Mouse (Mus musculus) bone marrow, adult 2 months (tissue): ENCODE measurements around the gene Maml2.

Experiments
- CTCF ChIP-seq: fragments of 200-500 bp; IDR thresholded peaks from 2 replicates; pipeline ENCODE4 v1.5.1; 2011; ENCODE audit warnings: low read length, control low read depth; ENCODE audit not compliant: control insufficient read depth, insufficient read depth
- POLR2A ChIP-seq: fragments of 200-500 bp; IDR thresholded peaks from 2 replicates; pipeline ENCODE4 v1.6.1; 2011; ENCODE audit warnings: low read depth, mild to moderate bottlenecking, control low read depth, low read length, borderline replicate concordance; ENCODE audit not compliant: control insufficient read depth

GRCm38 (mm10) chr9:13626480-13626879 is 328.7 kb downstream of the Maml2 start:
- TF ChIP-seq POLR2A (no peak), CTCF (no peak)
